Mouse (Mus musculus): ENCODE results near the gene Bcl11a.
A peak's percentile ranks its signal among the peaks of the same experiment; 100 is the strongest.

The Bcl11a gene

DNA sequence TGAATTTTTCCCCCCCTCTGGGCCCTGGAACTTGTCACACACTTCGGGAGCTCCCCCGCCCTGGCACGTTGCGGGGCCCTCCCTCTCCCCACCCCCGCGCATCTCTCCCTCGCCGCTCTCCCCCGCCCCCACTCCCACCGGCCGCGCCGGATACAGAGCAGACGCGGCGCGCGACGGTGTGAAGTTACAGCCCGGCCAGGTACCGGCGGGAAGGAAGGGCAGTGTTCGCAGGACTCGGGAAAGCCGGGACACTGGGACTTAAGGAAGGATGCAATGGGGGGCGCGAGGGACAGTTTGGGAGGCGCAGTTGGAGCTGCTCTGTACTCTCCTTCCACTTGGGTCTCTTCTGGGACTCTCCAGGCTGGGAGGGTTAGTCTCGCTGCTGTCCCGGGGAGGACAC, 2.7 kb downstream of the Bcl11a start:
- peak; percentile 30 for DNase-seq (ENCODE audit: low spot score)

DNA sequence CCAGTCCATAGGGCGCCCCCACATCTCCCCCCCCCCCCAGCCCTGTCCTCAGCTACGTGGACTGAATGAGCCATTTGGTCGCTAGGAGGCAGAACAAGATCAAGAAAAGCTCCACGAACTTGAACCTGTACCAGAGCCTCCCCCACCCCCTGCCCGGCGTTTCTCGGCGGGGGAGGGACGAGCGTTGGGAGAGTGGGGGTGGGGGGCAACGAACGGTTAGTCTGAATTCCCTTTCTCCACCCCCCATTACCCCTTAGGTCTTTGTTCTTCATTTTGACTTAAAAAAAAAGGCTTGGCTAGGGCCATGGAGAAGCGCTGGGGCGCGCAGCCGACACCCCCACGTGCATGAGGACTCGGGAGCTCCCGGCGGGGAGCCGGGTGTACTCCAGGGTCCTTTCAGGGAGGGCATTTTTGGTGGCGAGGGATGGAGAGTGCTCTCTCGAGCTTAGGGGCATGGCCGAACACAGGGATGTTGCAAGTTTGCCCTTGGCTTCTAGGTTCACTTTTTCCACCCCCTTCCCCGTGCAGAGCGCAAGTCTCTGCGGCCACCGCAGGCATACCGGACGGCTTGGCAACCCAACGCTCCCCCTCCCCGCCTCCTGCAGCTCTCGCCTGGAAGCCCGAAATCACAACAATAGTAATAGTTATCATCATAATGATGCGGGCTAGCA, 3.3 kb downstream of the Bcl11a start:
- DNase-seq (ENCODE audit: low spot score), result peak; percentile 62

DNA sequence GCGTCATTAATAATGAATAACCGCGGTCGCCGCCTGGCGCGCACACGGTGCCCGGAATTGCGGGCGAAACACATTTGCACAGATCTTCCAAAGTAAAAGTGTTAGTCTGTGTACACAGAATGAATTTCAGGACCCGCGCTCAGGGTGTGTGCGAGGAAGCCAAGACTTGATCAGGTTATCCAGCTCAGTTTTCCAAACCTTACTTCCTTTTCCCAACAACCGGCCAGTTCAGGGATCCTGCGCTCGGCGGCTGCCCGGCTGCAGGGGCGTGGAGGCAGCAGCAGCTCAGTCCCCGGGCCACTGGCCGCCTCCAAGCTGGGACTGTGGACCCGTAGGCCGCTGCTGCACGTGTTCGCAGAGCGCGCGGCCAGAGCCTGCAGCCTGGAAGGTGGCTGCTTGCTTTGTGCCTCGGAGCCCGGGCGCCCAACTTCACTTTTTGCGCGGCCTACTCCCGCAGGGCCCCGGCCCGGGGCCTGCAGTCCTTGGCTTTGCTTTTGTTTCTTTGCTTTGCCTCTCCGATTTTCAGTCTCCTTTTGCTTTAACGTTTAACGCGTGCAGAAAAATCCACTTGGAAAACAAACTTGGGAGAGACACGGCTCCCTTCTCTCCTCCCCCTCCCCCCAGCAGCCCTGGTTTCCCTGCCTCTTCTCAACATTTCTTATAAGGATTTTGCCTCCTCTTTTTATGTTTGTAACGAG, 4.0 kb downstream of the Bcl11a start:
- peak; percentile 32 for DNase-seq (ENCODE audit: low spot score)

DNA sequence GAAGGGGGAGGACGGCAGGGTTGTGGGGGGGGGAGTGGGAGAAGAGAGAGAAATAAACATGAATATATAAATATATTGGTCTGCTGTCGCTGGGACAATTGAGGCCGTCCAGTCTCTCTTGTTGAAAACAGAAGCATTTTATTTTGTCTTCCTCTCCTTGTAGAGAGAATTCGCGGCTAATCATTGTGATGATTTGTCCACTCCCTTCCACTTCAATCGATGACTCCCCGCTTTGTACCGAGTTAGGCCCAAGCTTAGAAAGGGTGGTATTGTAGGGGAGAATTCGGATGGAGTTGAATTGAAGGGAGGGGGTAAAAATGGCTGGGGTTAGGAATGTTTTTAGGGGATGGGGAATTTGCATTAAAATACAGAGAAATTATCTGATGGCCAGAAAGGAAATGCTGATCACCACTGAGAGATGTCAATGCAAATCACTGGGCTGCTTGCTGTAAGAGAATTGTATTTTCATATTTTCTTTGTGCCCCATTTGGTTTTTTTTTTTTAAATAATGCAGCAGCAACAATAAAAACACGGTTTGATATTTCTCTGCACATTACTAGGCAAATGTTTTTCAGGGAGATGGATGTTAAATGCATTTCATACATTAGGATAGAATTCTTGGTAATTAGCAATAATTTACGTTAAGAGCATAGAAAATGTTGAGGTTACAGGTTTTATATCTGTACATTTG, 4.7 kb downstream of the Bcl11a start:
- DNase-seq (ENCODE audit: low spot score), result no peak

DNA sequence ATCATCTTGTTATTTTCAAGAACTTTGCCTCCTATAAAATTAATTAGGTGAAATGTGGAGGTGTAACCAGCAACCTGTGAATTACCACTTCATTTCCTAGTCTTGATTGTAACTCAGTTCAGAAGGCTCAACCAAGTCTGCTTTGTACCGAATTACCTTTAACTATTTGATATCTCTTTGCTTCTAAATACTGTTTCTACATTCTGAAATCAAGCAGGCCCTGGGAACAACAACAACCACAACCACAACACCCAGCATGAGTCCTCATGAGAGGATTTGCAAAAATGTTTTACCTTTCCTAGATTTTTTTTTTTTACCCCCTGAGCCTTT, 5.2 kb downstream of the Bcl11a start:
- DNase-seq (ENCODE audit: low spot score), result no peak

DNA sequence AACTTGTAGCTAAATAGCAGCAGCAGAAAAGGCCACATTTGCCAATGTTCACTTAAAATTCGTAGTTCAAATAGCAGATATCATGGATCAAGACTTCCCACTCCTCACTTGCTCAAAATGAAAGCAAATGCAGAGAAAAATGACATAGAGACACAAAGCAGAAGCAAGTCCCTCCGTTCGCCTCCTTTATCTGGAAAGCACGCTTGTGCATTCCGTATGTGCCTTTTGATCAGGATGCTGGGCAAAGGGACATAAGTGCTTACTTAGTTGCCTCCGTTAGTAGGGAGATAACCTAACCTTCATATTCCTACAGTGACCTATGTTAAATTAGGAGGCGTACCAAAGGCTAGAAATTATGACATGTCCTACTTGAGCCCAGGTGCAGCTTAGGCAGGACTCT, 5.6 kb downstream of the Bcl11a start:
- no peak for DNase-seq (ENCODE audit: low spot score)

DNA sequence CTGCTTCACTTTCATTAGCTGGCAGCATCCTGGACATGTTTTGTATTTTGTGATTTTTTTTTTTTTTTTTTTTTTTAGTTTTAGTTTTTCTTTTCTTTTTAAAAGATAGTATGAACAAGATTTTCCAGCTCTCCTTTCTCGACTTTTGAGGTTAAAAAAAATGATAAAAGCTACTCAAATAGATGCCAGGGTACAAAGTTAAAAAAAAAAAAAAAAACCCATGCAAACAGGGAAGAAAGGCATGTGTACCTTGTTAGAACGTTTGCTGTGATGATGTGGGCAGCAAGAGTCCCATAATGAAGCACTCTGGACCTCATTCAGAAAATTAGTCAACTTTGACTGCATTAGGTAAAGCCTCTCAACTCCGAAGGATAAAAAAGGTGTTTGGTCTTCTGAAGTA, 6.2 kb downstream of the Bcl11a start:
- DNase-seq (ENCODE audit: low spot score), result no peak

DNA sequence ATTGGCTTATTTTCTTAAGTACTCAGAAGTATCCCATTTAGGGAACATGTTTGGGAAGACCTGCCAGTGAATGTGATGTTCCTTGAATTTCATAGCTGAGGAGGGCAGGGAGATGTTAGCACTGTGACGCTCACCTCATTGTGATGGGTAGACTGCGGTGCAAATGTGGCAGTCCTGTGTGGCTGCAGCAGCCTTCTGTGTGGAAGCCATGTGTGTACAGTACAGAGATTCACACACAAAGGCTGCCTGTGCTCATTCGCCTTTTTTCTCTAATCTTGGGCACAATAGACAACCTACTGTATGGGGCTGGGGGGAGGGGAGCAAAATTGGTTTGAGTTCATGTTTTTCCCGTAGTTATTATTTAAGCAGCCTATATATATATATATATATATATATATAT, 6.7 kb downstream of the Bcl11a start:
- no peak for DNase-seq (ENCODE audit: low spot score)

DNA sequence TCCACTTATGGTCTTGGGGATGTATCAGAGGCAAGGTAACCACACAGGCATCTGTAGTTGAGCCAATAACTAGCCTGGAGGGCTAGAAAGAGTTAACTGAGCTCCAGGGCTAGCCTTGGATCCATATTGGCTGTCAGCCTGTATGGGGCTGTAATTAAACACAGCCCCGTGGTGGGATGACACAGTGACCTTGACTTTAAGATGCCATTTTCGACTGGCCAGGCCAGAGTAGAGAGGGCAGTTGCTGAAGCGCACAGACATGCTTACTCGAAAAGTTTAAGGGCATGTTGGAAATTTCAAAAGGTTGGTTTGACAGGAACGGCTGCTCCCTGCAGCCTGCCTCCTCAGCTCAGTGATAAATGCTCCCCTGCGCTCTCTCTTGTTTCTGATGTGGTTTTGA, 8.1 kb downstream of the Bcl11a start:
- no peak for DNase-seq (ENCODE audit: low spot score)

DNA sequence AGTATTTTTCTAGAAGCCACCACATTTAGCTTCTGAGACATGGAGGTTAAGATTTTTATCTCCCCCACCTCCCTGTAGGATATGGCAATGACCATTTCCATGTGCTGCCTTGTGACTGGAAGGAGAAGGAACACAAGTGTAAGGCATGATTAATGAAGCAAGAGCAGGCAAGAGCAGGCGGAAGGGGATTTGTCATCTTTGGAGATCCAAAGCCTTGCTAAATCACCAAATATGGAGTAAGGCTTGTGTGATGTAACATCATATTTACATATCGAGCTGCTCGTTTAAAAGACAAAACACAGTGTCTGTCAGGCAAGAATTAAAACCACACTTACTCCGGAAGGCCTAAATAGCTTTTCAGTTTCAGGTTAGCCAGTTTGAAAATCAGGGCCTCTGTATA, 9.2 kb downstream of the Bcl11a start:
- DNase-seq (ENCODE audit: low spot score), result no peak

DNA sequence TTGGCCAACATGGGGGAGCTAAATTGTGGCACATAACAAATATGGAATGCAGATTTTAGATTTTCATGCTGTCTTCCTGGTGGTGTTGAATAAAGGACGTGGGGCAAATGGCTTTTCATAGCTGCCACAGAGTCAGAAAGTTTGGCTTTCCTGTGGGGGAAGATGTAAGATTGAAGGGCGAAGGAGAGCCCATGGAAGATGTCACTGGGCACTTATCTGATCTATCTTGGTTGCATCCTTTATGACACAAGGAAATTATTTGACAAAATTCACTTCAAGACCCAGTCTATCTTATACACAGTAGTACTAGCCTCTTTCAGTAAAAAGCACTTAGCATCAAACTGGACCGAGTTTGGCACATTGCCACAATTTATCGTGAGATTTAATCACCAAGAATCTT, 12.6 kb downstream of the Bcl11a start:
- no peak for DNase-seq (ENCODE audit: low spot score)

DNA sequence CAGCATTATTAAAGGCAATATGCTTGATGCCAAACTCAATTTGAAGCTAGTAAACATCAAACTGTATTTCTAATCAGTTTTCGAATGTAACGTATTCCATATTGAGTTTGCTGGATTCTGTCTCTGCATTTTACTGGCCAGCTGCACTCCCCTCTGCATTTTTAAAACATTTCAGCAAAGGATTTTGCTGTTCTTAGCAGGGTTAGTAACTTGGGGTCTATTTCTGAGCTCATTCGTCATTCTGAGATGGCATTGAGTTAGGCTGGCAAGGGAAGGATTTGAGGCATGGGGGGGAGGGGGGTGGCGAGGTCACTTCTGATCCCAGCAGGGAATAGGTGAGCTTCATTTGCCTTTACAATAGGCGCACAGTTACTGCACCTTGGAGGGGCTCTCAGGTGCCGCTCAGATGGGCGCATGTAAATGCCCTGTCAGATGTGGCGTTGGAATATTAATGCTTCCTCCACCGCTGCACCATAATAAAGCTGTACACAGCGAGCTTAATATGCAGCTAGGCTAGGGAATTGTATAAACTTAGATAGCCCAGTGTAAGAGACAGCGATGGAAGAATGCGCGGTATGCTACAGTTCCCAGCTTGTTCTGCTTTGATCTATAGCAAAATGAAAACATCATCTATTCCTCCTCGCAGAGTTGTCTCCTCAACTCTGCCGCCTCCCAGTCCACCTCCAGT, 13.7 kb downstream of the Bcl11a start:
- DNase-seq (ENCODE audit: low spot score), result no peak

DNA sequence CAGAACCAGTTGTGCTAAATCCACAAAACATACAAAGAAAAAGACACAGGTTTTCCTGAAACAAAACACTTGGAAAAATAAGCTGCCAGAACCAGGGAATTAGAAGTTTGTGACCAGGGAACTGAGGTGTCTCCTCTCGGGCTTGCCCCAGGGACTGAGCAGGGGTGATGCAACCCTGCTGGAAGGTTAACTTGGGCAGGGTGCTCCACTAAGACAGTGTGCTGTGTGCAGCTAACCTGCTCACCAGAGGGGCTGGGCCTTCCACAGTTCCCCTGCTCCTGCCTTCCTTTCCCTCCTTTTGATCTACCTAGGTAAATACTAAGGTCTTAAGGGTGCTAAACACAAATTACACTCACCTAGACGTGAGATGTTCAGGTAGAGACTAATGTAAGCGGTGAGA, 14.8 kb downstream of the Bcl11a start:
- DNase-seq (ENCODE audit: low spot score), result no peak

DNA sequence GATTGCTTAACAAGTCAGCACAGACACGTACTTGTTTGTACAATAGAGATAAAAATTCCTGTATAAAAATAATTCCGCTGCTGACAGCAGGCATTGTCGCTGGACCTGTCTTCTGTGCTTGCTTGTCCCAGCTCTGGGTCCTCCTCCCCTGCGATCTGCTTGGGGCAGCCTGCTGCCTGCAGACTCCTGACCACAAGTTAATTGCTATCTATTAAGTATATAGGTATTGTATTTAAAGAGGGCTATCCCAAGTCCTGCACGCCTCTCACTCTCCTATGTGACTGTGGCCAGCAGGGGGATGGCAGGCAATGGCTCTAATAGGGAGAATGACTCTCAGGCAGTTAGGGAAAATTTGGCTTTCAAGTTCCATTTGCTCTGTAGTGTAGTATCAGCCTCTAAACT, 16.2 kb downstream of the Bcl11a start:
- DNase-seq (ENCODE audit: low spot score), result no peak

DNA sequence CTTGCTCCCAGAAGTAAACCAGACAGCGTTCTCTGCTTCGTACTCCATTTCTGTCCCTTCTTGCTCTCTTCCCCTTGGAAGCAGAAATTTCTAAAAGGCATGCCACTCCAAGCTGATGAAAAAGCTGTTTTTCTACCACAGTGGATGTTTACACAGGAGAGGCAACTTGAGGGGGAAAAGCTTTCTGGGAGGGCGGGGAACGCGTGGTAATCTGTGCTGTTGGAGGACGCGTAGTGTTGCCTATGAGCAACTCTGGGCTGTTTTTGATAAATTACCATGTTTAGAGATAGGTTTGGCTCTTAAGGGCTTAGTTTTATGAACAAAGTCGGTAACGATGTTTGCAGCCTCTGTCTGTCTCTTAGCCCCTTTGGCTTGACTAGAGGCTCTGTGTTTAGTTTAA, 17.4 kb downstream of the Bcl11a start:
- no peak for DNase-seq (ENCODE audit: low spot score)

DNA sequence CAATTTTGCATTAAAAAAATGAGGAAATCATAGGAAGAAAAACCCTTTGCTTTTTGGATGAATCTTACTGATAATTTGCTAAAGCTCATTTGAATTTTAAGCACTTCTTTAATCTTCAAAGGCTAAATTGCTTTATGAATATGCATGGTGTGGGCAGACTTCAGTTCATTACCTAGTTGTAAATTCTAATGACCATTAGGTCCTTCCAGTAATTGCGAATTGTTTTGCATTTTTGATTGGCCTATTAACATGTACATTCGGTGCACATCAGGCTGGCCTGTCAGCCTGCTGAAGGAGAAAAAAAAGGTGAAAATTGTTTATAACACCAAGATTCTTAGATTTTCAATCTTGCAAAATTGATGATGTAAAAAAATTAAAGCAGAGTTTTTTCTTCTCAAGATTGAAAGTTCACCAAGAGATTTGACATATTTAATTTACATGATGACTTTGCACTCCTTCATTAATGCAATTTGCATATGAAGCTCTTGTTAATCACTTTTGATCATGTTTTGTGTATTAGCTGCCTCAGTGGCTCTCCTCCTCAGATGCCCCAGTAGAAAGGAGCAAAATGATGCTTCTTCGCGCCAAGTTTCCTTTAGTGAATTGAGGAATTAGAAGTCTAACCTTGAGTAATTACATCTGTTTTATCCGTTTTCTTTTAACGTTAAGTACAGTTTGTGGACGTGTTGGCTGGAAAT, 17.9 kb downstream of the Bcl11a start:
- DNase-seq (ENCODE audit: low spot score), result no peak

DNA sequence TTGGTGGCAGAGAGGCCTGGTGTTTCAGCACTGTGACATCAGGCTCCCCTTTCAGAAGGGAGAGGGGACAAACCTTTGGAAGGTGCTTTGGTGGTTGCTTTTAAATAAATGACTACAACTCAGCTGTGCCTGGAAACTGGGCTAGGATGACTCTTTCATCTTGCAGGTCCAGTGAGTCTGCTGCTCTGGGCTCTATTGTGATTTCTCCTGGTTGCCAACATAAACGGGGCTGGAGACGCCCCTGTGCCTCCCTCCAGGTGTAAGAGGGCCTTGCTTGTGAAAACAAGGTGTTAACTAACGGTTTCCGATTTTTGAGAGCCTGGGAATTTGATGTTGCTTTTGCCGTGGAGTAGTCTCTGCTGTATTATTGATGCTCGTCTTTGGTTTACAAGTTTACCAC, 18.6 kb downstream of the Bcl11a start:
- no peak for DNase-seq (ENCODE audit: low spot score)

DNA sequence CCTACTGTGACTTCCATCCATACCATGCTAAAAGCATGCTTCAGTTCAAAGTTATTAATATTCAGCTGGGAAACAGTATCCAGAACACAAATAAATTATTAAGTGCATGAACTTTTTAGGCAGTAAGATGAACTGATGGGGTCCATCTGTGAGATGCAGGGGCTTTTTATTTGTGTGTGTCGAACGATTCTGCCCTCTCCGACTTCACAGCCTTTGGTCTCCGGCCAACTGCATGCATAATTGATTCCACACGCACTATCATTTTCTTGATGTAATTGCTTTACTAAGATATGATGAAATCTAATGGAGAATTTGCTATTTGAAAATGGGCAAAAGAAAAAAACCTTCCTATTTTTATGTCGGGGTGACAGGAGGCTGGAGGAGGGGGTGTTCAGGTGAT, 19.2 kb downstream of the Bcl11a start:
- DNase-seq (ENCODE audit: low spot score), result no peak

DNA sequence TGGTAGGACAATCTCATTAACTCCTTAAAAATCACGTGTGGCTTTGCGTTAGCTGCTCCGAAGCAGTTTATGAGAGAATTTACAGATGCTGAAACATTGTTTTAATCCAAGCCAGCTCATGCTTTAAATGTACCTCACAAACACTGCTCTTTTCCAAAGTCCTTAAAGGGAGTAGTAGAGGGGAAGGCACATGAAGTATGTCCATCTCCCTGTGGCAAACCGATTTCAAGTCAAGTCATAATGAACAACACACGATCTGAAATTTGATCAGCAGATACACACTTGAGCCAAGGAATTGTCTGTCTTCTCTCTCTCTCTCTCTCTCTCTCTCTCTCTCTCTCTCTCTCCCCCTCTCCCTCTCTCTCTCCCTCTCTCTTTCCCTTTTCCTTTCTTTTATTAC, 20.2 kb downstream of the Bcl11a start:
- no peak for DNase-seq (ENCODE audit: low spot score)

DNA sequence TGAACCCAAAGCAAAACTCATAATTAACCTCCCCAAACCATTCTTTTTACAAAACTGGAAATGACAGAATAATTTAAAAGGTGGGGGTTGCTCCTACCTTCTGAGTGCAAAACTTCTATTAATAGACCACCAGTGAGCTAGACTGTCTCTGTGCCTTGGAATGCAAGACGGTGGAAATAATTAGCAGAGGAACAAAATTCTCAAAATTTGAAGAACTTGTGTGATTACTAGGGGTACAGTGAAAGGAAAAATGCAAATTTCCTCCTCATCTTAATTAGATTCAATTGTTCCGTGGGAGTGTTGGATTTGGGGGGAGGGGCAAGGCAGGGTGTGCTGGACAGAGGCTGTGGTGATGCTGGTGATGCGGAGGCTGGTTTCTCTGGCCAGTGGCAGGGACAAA, 20.8 kb downstream of the Bcl11a start:
- DNase-seq (ENCODE audit: low spot score), result no peak

DNA sequence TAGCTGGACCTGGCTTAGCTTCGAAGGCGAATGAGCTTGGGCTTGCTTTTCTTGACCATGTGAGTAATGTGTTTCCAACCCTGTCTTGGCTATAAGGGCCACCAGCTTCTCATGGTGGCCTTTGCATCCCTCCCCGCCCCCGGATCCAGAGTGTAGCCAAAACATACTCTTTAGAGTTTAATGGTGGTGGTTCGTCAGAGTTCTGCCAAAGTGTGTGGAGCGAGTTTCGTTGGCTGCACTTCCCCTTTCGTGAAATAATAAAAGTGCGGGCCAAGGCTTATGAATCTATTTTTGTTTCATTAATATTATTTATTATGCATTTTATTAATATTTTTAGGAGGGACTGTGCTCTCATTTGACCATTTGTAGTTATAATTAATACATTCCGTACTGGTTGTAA, 21.4 kb downstream of the Bcl11a start:
- DNase-seq (ENCODE audit: low spot score), result no peak

DNA sequence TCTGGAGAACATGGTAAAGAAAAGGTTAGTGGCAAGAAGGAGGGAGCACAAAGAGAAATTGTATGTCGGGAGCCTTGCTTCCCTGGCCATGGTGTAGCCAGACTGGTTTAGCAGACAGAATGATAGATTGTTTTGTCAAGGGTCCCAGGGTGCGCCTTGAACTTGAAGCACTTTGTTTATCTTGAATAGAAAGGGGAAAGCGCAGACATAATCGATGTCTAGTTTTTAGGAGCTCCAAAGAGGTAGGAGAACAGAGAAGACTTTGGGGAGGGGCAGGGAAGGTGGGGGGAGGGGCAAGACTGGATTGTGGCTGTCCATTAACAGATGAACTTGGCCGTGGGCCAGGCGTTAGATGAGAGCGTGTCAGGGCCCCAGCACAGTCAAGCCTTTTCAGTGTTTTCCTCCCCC, 22.0 kb downstream of the Bcl11a start:
- DNase-seq (ENCODE audit: low spot score), result no peak
